Mouse (Mus musculus): Measurements from ENCODE around the gene Anks6. TPM values are rescaled to one million over a fixed set of nuclear protein-coding genes. Genes with fewer than 3 reads are reported as not detected.

Gene Anks6
- total RNA-seq, 2 experiments from 2014 or later, result not detected

- ATAC-seq (replicated peaks; ENCODE audit: low FRiP score, poor library complexity, severe bottlenecking), result no peak
These were observed 65.3 kb downstream of the Anks6 start for GRCm38 (mm10) chr4:46991959-46992316.

DNA sequence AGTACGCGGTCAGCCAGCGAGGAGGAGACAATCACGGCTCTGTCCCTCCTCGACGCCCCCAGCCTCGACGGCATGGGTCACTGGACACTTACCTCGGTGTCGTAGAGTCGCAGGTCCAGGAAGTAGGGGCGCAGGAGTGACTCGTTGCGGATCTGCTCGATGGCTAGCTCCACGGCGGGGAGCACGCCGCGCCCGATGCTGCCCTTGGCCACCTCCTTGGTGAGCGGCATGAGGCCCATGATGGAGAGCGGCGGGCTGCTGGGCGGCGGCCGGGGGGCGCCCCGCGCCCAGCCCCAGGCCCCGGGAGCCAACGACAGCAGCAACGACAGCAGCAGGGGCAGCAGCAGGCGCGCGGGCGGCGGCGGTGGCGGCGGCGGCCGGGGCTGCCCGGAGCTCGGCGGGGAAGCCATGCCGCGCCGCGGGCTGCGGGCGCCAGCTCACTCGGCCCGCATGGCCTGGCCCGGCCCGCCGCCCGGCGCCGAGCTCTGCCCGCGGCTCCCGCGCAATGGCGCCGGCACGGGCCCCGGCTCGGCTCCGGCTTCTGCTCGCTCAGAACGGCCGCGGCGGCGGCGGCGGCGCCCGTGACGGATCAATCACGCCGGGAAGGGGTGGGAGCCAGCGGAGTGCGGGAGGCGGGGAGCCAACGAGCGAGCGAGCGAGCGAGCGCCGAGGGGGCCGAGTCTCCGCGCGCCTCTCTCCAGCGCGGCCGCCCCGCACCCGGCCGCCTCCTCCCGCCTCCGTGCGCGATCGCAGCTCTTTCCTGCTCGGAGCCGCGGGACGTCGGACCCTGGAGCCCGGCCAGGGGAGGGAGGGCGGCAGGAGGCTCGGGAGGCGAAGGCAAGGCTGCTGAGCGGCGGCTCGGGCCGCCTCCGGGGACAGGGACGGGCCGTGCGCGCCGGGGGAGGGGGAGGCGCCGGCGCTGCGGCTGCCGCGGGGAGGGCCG lies 65.9 kb downstream of the Anks6 start, which contains the start of gene Gabbr2:
Gene Gabbr2 (minus strand): TSS at position 858 of the 943 bp plus-strand sequence.
- no peak for ATAC-seq (replicated peaks; ENCODE audit: low FRiP score, poor library complexity, severe bottlenecking)

- no peak for ATAC-seq (replicated peaks; ENCODE audit: low FRiP score, poor library complexity, severe bottlenecking)
These were observed 66.8 kb downstream of the Anks6 start for GRCm38 (mm10) chr4:46990281-46991015.

GRCm38 (mm10) chr4:46989842-46990241 lies 67.4 kb downstream of the Anks6 start:
- ATAC-seq (replicated peaks; ENCODE audit: low FRiP score, poor library complexity, severe bottlenecking), result no peak

DNA sequence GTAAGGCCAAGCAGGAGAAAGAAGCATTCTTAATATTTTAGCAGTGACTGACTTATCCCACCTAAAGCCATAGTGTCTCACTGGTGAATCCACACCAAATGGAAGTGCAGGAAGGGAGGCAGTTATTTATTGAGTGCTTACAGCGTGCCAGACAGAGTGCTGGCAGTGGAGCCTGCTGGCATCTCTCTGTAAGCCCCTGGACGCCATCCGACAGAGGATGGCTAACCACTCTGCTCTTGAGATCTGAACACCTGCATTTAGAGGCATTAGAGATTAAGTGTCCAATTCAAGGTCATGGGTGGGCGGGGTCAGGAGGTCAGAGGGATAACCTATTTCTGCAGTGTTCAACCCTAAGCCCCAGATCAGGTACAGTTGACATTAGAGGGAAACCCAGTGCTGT lies 68.4 kb downstream of the Anks6 start:
- ATAC-seq (replicated peaks; ENCODE audit: low FRiP score, poor library complexity, severe bottlenecking), result no peak

- no peak for ATAC-seq (replicated peaks; ENCODE audit: low FRiP score, poor library complexity, severe bottlenecking)
These were observed 69.0 kb downstream of the Anks6 start for GRCm38 (mm10) chr4:46988257-46988656.

DNA sequence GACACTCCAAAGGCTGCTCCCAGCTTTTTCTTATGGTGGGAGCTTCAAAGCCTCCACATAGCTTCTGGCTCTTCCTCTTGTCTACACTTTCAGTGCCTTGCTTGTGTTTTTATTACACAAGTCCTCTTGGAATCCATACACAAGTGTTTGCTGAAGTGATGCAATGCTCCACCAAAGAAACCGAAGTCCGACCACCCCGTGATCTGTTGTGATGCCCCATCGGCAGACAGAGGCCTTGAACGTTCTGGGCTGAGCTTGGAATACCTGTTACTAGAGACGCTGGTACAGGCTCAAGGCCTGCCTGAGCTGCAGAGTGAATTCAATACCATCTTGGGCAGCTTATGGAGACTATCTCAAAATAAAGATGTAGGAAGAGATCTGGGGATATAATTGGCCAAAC lies 69.4 kb downstream of the Anks6 start:
- no peak for ATAC-seq (replicated peaks; ENCODE audit: low FRiP score, poor library complexity, severe bottlenecking)

- ATAC-seq (replicated peaks; ENCODE audit: low FRiP score, poor library complexity, severe bottlenecking), result no peak
These were observed 71.2 kb downstream of the Anks6 start for GRCm38 (mm10) chr4:46986054-46986453.

DNA sequence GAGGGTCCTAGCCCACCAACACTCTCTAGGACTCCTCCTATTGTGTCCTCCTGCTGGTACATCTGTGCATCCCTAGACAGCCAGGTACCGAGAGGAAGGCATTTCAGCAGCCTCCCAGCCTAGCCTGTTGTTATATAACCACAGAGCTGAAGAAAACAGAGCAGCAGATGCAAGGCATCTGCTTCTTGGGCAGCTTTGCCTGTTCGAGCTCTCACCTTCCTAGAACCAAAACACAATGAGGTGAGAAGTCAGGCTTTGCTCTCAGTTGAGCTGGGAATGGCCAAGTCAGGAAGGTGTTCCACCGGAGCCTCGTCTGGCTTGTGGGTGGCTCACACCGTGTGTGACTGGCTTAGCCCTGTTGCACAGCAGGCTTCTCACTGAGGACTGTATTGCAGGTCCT lies 74.3 kb downstream of the Anks6 start:
- ATAC-seq (replicated peaks; ENCODE audit: low FRiP score, poor library complexity, severe bottlenecking), result no peak

DNA sequence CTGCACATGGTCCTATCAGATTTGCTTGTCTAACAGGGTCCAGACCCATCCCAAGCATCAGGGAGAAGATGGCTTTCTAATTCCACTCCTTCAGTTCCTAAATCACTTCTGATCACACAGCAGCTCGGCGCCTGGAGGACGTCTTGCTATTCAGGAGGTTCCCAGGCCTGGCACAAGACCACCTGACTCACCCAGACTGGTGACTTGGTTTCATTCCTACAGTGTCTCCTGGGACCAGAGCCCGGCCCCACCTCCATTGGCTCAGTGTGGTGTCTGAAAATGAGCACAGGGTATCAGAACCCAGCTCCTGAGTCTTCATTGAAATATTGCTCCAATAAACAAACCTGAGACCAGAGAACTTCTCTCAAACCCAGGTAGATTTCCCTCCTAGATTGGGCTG lies 75.1 kb downstream of the Anks6 start:
- no peak for ATAC-seq (replicated peaks; ENCODE audit: low FRiP score, poor library complexity, severe bottlenecking)

- no peak for ATAC-seq (replicated peaks; ENCODE audit: low FRiP score, poor library complexity, severe bottlenecking)
These were observed 78.9 kb downstream of the Anks6 start for GRCm38 (mm10) chr4:46978371-46978770.

DNA sequence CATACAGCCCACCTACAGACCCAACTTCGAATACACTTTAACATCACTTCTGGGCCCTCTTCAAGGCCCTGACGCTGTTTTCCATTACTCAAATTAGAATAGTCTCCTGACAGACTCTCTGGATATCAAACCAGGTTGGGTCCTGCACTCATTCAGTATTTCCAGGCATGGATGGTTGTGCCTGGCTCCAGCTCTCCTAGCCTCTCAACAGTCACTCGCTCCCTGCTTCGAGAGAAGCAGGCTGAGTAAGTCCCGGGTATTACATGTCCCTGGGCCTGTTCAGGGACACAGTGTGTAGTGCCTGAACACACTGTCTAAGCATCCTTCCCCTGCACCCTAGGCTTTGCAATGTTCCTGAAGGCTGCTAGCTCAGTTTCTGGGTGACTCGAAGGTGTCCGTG lies 80.1 kb downstream of the Anks6 start:
- ATAC-seq (replicated peaks; ENCODE audit: low FRiP score, poor library complexity, severe bottlenecking), result no peak

GRCm38 (mm10) chr4:46976671-46977071 lies 80.6 kb downstream of the Anks6 start:
- ATAC-seq (replicated peaks; ENCODE audit: low FRiP score, poor library complexity, severe bottlenecking), result no peak

DNA sequence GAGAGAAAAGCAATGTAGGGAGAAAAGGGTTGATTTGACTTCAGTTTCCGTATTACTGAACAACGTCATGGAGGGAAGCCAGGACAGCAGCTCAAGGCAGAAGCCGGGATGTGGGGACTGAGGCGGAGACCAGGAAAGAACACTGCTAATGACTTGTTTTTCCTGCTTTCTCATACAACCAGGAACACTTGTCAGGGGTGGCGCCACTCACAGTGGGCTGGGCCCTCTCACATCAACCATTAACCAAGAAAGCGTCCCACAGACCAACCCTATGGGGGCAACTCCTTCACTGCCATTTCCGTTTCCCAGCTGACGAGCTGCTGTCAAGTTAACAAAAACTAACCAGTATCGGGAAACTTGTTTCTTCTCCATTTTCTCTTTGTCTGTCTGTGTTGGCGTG lies 83.9 kb downstream of the Anks6 start:
- ATAC-seq (replicated peaks; ENCODE audit: low FRiP score, poor library complexity, severe bottlenecking), result no peak

- ATAC-seq (replicated peaks; ENCODE audit: low FRiP score, poor library complexity, severe bottlenecking), result no peak
These were observed 89.2 kb downstream of the Anks6 start for GRCm38 (mm10) chr4:46967981-46968380.

DNA sequence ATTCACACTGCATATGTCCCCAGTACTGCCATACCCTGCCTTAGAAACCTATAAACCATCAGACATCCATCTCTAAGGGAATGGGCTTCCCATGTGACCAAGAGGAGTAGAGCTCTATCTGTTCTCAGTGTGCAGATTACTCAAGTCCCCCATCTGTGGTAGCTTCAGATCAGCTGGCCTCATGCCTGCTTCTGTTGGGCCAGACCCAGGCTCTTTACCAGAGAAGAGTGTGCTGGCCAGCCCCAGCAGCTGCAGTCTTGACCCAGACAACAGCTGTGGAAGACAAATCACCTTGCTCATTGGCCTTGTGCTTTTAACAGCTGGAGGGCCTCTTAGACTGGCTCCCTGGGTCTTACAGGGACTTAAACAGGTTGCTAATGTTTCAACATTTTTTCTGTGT lies 90.7 kb downstream of the Anks6 start:
- no peak for ATAC-seq (replicated peaks; ENCODE audit: low FRiP score, poor library complexity, severe bottlenecking)

Other genes starting within 250 kb of the Anks6 start
- not detected in 2 replicates for gene Gabbr2, start 65.6 kb downstream of the Anks6 start, total RNA-seq (2015; ENCODE audit: low replicate concordance)
- 0.38 and 1.2 TPM in 2 replicates for gene Gabbr2, start 65.6 kb downstream of the Anks6 start, total RNA-seq (2017; ENCODE audit: low replicate concordance)
- 1.4 TPM in 1 of 2 replicates, not detected in the other for gene Galnt12, start 34.5 kb upstream of the Anks6 start, total RNA-seq (2015; ENCODE audit: low replicate concordance)
- 0.90 TPM in 1 of 2 replicates, not detected in the other for gene Galnt12, start 34.5 kb upstream of the Anks6 start, total RNA-seq (2017; ENCODE audit: low replicate concordance)
- not detected in 2 replicates for gene Col15a1, start 150.7 kb upstream of the Anks6 start, total RNA-seq (2015; ENCODE audit: low replicate concordance)
- gene Col15a1, start 150.7 kb upstream of the Anks6 start, total RNA-seq (2017; ENCODE audit: low replicate concordance), result not detected in 2 replicates

Data from erythroid progenitor cell, adult 5-6 weeks (primary cell).